In the genomic region with DNA sequence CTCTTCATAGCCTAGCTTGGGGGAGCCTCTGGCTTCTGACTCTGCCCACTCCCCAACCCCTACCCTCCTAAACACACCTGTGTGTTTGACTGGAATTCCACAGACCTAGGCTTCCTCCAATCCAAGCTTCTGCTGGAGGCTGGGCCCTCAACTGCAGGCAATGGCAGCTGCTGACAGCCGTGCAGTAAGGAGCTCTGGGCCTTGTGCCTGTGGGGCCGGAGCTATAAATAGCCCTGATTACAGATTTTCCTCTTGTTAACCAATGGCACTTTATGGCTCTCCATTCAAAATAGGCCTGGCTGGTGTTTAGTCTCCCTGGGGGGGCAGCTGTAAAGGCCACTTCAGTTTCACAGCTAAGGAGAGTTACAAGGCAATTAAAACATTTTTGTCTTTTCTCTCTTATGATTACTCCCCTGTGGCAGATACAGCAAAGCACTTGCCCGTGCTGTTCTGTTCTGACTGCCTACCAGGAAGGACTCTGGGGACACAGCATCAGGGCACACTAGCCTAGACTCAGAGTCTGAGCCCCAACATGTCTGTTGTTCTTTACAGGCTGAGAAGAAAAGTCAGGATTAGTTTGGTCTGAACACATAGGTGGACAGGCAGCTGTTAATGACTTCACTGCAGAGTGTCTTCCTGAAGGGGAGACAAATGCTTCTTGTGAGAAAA, we compare ENCODE assay signal across 8 mouse cellular contexts. TPM values are rescaled to one million over a fixed set of nuclear protein-coding genes. Genes with fewer than 3 reads are reported as not detected.
DNase-seq lines count a peak whose midpoint lies in the region; ATAC-seq lines count a peak whose summit lies in the region.
"Had no signal": no experiment of that assay in that cellular context is flagged by ENCODE, and none has a peak within 500 bp of the region (broad histone marks: within the 10 kb centered on the region; RNA-seq: fewer than 3 reads in every experiment).

No protein-coding gene starts in this region.

- no peaks in the 10 kb centered on the region for H3K36me3 ChIP-seq in embryonic facial prominence, embryonic 12.5 days
- H3K36me3 ChIP-seq in heart, embryonic 14.5 days (ENCODE audit: control insufficient read depth, insufficient read depth, low read length) = no peaks in the 10 kb centered on the region
- no peaks in the 10 kb centered on the region for H3K36me3 ChIP-seq in lung, embryonic 15.5 days
- H3K36me3 ChIP-seq: liver, embryonic 15.5 days had no signal

- no peak overlapping the region for H3K27ac ChIP-seq in embryonic facial prominence, embryonic 12.5 days
- peak overlapping the region; percentile 91 to 92 for H3K27ac ChIP-seq in heart, embryonic 14.5 days (replicated peaks in 1 of 2; ENCODE audit: control insufficient read depth in 1 of 2, insufficient read depth in 1 of 2, low read depth in 2 of 2, low read length in 2 of 2)
- H3K27ac ChIP-seq in lung, embryonic 15.5 days = no peak overlapping the region
- H3K27ac ChIP-seq: liver, embryonic 15.5 days had no signal

- peaks cover 18% of the 10 kb centered on the region for H3K4me1 ChIP-seq in embryonic facial prominence, embryonic 12.5 days
- H3K4me1 ChIP-seq in heart, embryonic 14.5 days (ENCODE audit: control insufficient read depth in 2 of 2, insufficient read depth in 2 of 2, low read length in 2 of 2) = peaks cover 15 to 28% of the 10 kb centered on the region in 2 experiments
- H3K4me1 ChIP-seq in lung, embryonic 15.5 days = peaks cover 11% of the 10 kb centered on the region
- H3K4me1 ChIP-seq: liver, embryonic 15.5 days had no signal

- no peak overlapping the region for H3K4me2 ChIP-seq in embryonic facial prominence, embryonic 12.5 days (replicated peaks)
- H3K4me2 ChIP-seq in heart, embryonic 14.5 days (ENCODE audit: low read length) = peak overlapping the region; percentile 45
- H3K4me2 ChIP-seq in lung, embryonic 15.5 days = no peak overlapping the region
- H3K4me2 ChIP-seq: liver, embryonic 15.5 days had no signal

- 0 out of 2 replicates have a peak, but pooled peaks have one; percentile 50 for ATAC-seq in embryonic facial prominence, embryonic 12.5 days (ENCODE audit: insufficient number of reproducible peaks, insufficient read depth, low FRiP score, low TSS enrichment)
- ATAC-seq in heart, embryonic 14.5 days (ENCODE audit: insufficient number of reproducible peaks, insufficient read depth, low FRiP score, low read depth) = peak; percentile 73
- peak; percentile 76; the same call in 1 of the 2 replicates for ATAC-seq in lung, embryonic 15.5 days (ENCODE audit: borderline replicate concordance, extremely low read depth, low FRiP score, low TSS enrichment)

- DNase-seq in NIH3T3 (ENCODE audit: low read depth) = peak; percentile 66
- no peak for DNase-seq in urinary bladder, postnatal 10 days (ENCODE audit: low spot score)
- DNase-seq in adrenal gland, adult 8-10 months = no peak
- DNase-seq in cerebellum, adult 8-10 months = no peak

- no peak overlapping the region for H3K4me3 ChIP-seq in embryonic facial prominence, embryonic 12.5 days
- H3K4me3 ChIP-seq in heart, embryonic 14.5 days (ENCODE audit: control insufficient read depth in 1 of 2, insufficient read depth in 1 of 2, low read depth in 1 of 2, low read length in 2 of 2) = no peak overlapping the region
- H3K4me3 ChIP-seq in lung, embryonic 15.5 days = no peak overlapping the region
- H3K4me3 ChIP-seq: liver, embryonic 15.5 days had no signal

- no peaks in the 10 kb centered on the region for H3K9me3 ChIP-seq in embryonic facial prominence, embryonic 12.5 days
- no peaks in the 10 kb centered on the region for H3K9me3 ChIP-seq in heart, embryonic 14.5 days (ENCODE audit: control insufficient read depth, low read length)
- no peaks in the 10 kb centered on the region for H3K9me3 ChIP-seq in lung, embryonic 15.5 days
- H3K9me3 ChIP-seq: liver, embryonic 15.5 days had no signal

- H3K9ac ChIP-seq in embryonic facial prominence, embryonic 12.5 days = no peak overlapping the region
- H3K9ac ChIP-seq in heart, embryonic 14.5 days (ENCODE audit: low read length) = peak overlapping the region; percentile 50; the same call in 1 of the 2 replicates
- no peak overlapping the region for H3K9ac ChIP-seq in lung, embryonic 15.5 days
- H3K9ac ChIP-seq: liver, embryonic 15.5 days had no signal

- WGBS in embryonic facial prominence, embryonic 12.5 days = 21% methylated on average over 3 of the region's 3 CpGs
- 5% methylated on average over 3 of the region's 3 CpGs for WGBS in heart, embryonic 14.5 days
- 19% methylated on average over 3 of the region's 3 CpGs for WGBS in lung, embryonic 15.5 days

- no peaks in the 10 kb centered on the region for H3K27me3 ChIP-seq in embryonic facial prominence, embryonic 12.5 days
- no peaks in the 10 kb centered on the region for H3K27me3 ChIP-seq in heart, embryonic 14.5 days (ENCODE audit: control insufficient read depth, insufficient read depth, low read length)
- H3K27me3 ChIP-seq in lung, embryonic 15.5 days = no peaks in the 10 kb centered on the region
- H3K27me3 ChIP-seq: liver, embryonic 15.5 days had no signal

RNA-seq across cellular contexts. Expression of a gene that starts 43.5 kb away (rescaled TPM):
- 1.8 and 2.1 TPM in 2 replicates for polyA plus RNA-seq in embryonic facial prominence, embryonic 12.5 days (2016; fragmentation: Nextera tagmentation; extraction: Ambion mirVana)
- 0.82 and 1.1 TPM in 2 replicates for polyA plus RNA-seq in heart, embryonic 14.5 days (2014; fragmentation: Nextera tagmentation; extraction: Ambion mirVana)
- 0.50 and 0.58 TPM in 2 replicates for polyA plus RNA-seq in lung, embryonic 15.5 days (2015; fragmentation: Nextera tagmentation; extraction: Ambion mirVana)
- under 1 TPM; 0.16 to 0.28 (median 0.22) TPM for total RNA-seq in adrenal gland, adult 8-10 months (2022)

Comparison
In these comparisons a context has a peak if more than half of its experiments do, and no peak if none do; other contexts are left out.
1. H3K27ac ChIP-seq: peak in heart, embryonic 14.5 days (2 of 2); none in embryonic facial prominence, embryonic 12.5 days (single experiment) and lung, embryonic 15.5 days (single experiment).
2. Peak in every context shown above with its lines, with median percentiles within 50 percentile points of each other: ATAC-seq.